Mouse (Mus musculus) embryonic facial prominence, embryonic 13.5 days (tissue): ENCODE data around the gene Ephx3. TPM values are rescaled to one million over a fixed set of nuclear protein-coding genes. Genes with fewer than 3 reads are reported as not detected.

Experiments
- ATAC-seq: fragments of 200-750 bp; cut with Nextera tagmentation; 2 replicates; pipeline ENCODE4 v1.8.0; 2017; ENCODE audit warnings: low read depth; ENCODE audit not compliant: insufficient number of reproducible peaks, insufficient read depth, low FRiP score, low TSS enrichment
- H3K27ac ChIP-seq: fragments of 300-500 bp; sonication (generic); 2 replicates; pipeline ENCODE4 v1.5.1; 2015; ENCODE audit warnings: moderate library complexity, mild to moderate bottlenecking, inconsistent platforms
- H3K27me3 ChIP-seq: fragments of 300-500 bp; sonication (generic); 2 replicates; pipeline ENCODE4 v1.6.1; 2015; ENCODE audit warnings: mild to moderate bottlenecking, inconsistent platforms
- H3K36me3 ChIP-seq: fragments of 300-500 bp; sonication (generic); 2 replicates; pipeline ENCODE4 v1.6.1; 2015; ENCODE audit warnings: mild to moderate bottlenecking, inconsistent platforms
- H3K4me1 ChIP-seq: fragments of 300-500 bp; sonication (generic); 2 replicates; pipeline ENCODE4 v1.6.1; 2015; ENCODE audit warnings: inconsistent platforms
- H3K4me2 ChIP-seq: fragments of 300-500 bp; sonication (generic); 2 replicates; pipeline ENCODE4 v1.6.1; 2015; ENCODE audit warnings: moderate library complexity, mild to moderate bottlenecking, inconsistent platforms
- H3K4me3 ChIP-seq: fragments of 300-500 bp; sonication (generic); 2 replicates; pipeline ENCODE4 v1.5.1; 2015; ENCODE audit warnings: mild to moderate bottlenecking, inconsistent platforms
- H3K9ac ChIP-seq: fragments of 300-500 bp; sonication (generic); 2 replicates; pipeline ENCODE4 v1.6.1; 2015; ENCODE audit warnings: mild to moderate bottlenecking, inconsistent platforms
- H3K9me3 ChIP-seq: fragments of 300-500 bp; sonication (generic); 2 replicates; pipeline ENCODE4 v1.6.1; 2016; ENCODE audit warnings: inconsistent platforms
- WGBS: fragments of 180-500 bp; shearing (Covaris S2); methylation state at CpG from one replicate; pipeline ENCODE4 v1.1.7; 2015; ENCODE audit warnings: mixed read lengths; 5-methylcytosine and 5-hydroxymethylcytosine counted together
- polyA plus RNA-seq: library from polyadenylated mRNA; unstranded; fragments of >200 nt; fragmentation: Nextera tagmentation; extraction: Ambion mirVana; gene quantifications from 2 replicates; pipeline ENCODE4 v1.2.1, GENCODE M21; 2015

Gene Ephx3
- polyA plus RNA-seq, 1 experiment from 2014 or later: 1.1 TPM

DNA sequence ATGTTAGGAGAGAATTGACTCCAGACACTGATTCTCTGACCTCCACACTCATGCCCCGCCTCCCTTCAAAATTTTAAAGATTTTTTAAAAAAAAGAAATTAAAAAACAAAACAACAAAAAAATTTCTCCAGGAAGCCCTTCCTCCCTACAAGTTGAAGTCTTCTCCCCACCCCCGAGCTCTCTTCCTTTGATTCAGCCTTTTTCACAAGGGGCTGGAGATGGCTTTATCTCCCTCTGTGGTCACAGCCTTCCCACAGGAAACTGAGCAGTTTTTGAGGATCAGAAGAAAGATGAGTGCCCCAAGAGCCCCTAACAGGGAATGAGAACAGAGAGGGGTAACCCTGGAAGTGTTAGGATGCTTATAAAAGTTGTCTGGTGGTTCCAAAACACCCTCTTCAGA lies 16.9 kb downstream of the Ephx3 start:
- 82% methylated on average over 2 of the region's 2 CpGs for WGBS
- no peak overlapping the region for H3K9ac ChIP-seq
- no peak overlapping the region for H3K4me3 ChIP-seq
- no peaks in the 10 kb centered on the region for H3K9me3 ChIP-seq
- H3K4me2 ChIP-seq: no peak overlapping the region
- H3K27ac ChIP-seq: no peak overlapping the region
- no peaks in the 10 kb centered on the region for H3K36me3 ChIP-seq
- H3K27me3 ChIP-seq: no peaks in the 10 kb centered on the region
- no peak for ATAC-seq
- H3K4me1 ChIP-seq: peaks cover 10% of the 10 kb centered on the region; the same call in 1 of the 2 replicates

DNA sequence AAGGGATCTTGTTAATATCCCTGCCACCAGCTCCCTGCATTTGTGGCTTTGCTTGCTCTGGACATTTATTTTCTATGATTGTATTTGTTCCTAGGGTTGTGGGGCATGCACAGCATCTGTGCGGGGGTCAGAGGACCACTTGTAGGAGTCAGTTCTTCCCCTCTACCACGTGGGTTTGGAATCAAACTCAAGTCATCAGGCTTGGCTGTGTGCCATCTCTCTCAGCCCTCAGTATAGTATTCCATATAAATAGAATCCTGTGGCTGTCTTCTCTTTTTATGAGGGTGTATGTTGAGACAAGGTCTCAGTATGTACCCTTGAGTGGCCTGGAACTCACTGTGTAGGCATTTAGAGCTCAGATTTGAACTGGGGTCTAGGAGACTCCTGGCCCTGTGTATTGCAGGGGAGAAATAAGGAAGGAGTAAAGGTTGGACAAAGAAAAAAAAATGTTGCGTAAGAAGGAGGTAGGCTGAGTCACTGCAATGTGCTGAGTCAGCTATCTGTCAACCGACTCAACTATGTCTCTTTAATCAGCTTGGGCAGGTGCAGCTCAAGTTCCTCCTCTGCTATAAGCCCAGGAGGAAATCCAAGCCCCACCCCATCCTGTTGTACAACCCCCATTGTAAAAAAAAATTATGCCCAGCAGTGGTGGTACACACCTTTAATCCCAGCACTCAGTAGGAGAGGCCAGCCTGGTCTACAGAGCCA lies 19.7 kb downstream of the Ephx3 start:
- 69% methylated on average over 4 of the region's 4 CpGs for WGBS
- no peak overlapping the region; the same call in 1 of the 2 replicates for H3K27ac ChIP-seq
- peaks cover 26% of the 10 kb centered on the region for H3K4me1 ChIP-seq
- H3K36me3 ChIP-seq: no peaks in the 10 kb centered on the region
- H3K9ac ChIP-seq: no peak overlapping the region
- H3K4me2 ChIP-seq: no peak overlapping the region
- H3K9me3 ChIP-seq: no peaks in the 10 kb centered on the region
- no peak overlapping the region for H3K4me3 ChIP-seq
- ATAC-seq: no peak
- H3K27me3 ChIP-seq: no peaks in the 10 kb centered on the region

DNA sequence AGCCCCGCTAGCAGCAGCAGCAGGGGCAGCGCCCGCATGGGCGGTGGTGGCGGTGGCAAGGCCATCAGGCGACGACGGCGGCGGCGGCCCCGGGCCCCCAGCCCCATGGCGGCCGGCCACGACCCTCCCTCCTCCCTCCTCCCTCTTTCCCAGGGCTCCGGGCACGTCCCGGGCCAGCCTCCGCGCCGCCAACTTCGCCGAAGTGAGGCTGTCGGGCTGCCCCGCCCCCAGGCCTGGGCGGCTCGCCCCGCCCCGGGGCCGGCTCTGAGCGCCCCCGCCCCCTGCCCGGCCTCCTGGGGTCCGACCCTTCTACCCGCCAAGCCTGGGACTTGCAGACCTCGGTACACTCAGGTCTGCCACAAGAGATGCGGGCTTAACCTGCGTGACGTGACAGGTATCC lies 22.7 kb downstream of the Ephx3 start, which contains the start of gene Notch3:
Notch3 (minus strand) TSS at position 166 of the 400 bp plus-strand sequence.
- peak within 1 kb of the TSS; percentile 92 for H3K27ac ChIP-seq
- ATAC-seq: peak; percentile 61
- no peaks in the 10 kb centered on the region for H3K9me3 ChIP-seq
- H3K9ac ChIP-seq: peak within 1 kb of the TSS; percentile 83
- peak within 1 kb of the TSS; percentile 76 for H3K4me2 ChIP-seq
- no peaks in the 10 kb centered on the region; the same call in 1 of the 2 replicates for H3K36me3 ChIP-seq
- under 1% methylated on average over 35 of the region's 39 CpGs for WGBS
- H3K4me3 ChIP-seq: peak within 1 kb of the TSS; percentile 78
- peaks cover 51% of the 10 kb centered on the region for H3K4me1 ChIP-seq
- no peaks in the 10 kb centered on the region for H3K27me3 ChIP-seq

DNA sequence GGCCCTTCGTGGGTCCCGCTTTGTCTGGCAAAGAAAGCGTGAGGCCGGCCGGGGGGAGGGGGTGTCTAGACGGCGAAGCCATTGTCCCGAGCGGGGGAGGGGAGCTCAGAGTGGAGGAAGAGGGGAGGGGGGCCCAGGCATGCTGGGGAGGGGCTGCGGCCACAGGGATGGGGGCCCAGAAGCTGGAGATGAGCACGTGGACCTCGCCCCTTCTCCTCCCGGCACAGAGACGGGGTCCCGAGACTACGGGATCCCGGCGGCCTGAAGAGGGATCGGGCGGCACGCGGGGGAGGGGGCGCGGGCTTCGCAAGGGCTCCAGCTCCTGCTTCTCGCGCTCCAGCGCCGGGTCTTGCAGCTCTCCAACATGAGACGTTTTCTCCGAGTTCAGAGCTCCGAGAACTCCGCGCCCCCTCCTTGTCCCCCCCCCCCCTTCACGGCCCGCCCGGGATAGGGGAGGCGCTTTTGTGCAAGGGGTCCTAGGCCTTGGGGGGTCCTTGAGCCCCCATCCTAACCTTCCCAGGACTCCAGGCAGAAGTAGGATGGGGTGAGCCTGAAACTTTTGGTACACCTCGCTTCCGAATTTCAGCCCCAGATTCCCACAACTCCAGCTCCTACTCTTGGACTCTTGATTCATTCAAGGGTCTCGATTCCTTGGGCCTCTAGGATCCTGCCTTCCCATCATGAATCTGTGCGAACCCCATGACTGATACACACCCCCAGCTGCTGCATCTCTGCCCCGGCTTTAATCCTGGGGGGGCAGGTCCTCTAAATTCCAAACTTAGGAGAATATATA lies 23.4 kb downstream of the Ephx3 start:
- H3K9me3 ChIP-seq: no peaks in the 10 kb centered on the region
- peak overlapping the region; percentile 83 for H3K9ac ChIP-seq
- 0% methylated on average over 40 of the region's 43 CpGs for WGBS
- no peaks in the 10 kb centered on the region; the same call in 1 of the 2 replicates for H3K36me3 ChIP-seq
- H3K4me3 ChIP-seq: peak overlapping the region; percentile 78
- H3K4me1 ChIP-seq: peaks cover 51% of the 10 kb centered on the region
- peak overlapping the region; percentile 76 for H3K4me2 ChIP-seq
- ATAC-seq: peak; percentile 64
- peak overlapping the region; percentile 92 for H3K27ac ChIP-seq
- H3K27me3 ChIP-seq: no peaks in the 10 kb centered on the region

DNA sequence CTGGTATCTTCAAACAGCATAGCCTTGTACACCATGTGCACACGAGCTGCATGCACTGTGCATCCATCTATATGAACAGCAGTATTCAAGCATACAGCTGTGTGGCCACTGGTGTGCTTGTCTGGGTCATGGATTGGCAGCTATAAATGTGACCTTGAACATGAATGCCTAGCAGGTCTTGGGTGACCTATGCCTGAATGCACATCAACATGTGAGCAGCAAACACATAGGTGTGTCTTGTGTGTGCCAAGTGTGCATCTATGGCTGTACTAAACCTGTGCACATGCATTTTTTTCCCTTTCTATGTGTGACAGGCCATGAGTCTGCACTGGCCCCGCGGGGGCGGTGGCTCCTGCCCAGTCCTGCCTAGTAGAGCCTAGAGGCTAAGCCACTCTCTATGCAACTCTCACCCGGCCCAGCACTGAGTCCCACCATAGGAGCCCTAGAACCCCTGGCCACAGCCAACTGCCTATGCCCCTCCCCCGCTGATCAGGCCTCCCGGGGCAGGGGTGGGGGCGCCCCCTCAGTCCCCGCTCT lies 24.0 kb downstream of the Ephx3 start:
- Histone ChIP-seq H3K4me2 (peak overlapping the region; percentile 76), H3K27me3 (no peaks in the 10 kb centered on the region), H3K9ac (peak overlapping the region; percentile 83), H3K4me1 (peaks cover 51% of the 10 kb centered on the region), H3K9me3 (no peaks in the 10 kb centered on the region), H3K36me3 (no peaks in the 10 kb centered on the region; the same call in 1 of the 2 replicates), H3K4me3 (peak overlapping the region; percentile 78), H3K27ac (peak overlapping the region; percentile 92)
- 5% methylated on average over 9 of the region's 9 CpGs for WGBS
- peak; percentile 45; the same call in 1 of the 2 replicates for ATAC-seq

DNA sequence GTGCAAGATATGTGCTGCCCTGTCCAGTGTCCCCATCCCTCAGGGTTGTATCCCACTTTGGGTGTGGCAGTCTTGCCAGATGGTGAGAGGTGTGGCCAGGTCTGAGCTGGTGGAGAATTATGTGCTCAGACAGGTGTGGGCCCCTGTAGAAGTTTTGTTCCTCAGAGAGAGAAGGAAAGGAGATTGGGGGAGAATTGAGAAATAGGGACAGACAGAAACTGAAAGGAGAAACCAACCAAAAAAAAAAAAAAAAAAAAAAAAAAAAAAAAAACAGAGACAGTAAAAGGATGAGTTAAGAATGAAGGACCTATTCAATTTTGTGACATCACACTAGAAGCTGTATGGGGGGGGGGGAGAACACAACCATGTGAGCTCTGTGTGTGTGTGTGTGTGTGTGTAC lies 24.6 kb downstream of the Ephx3 start:
- Histone ChIP-seq H3K4me2 (peak overlapping the region; percentile 76), H3K36me3 (no peaks in the 10 kb centered on the region; the same call in 1 of the 2 replicates), H3K27me3 (no peaks in the 10 kb centered on the region), H3K9me3 (no peaks in the 10 kb centered on the region), H3K27ac (peak overlapping the region; percentile 92), H3K4me1 (peaks cover 49% of the 10 kb centered on the region), H3K4me3 (peak overlapping the region; percentile 78; the same call in 1 of the 2 replicates), H3K9ac (peak overlapping the region; percentile 40; the same call in 1 of the 2 replicates)
- no peak for ATAC-seq

DNA sequence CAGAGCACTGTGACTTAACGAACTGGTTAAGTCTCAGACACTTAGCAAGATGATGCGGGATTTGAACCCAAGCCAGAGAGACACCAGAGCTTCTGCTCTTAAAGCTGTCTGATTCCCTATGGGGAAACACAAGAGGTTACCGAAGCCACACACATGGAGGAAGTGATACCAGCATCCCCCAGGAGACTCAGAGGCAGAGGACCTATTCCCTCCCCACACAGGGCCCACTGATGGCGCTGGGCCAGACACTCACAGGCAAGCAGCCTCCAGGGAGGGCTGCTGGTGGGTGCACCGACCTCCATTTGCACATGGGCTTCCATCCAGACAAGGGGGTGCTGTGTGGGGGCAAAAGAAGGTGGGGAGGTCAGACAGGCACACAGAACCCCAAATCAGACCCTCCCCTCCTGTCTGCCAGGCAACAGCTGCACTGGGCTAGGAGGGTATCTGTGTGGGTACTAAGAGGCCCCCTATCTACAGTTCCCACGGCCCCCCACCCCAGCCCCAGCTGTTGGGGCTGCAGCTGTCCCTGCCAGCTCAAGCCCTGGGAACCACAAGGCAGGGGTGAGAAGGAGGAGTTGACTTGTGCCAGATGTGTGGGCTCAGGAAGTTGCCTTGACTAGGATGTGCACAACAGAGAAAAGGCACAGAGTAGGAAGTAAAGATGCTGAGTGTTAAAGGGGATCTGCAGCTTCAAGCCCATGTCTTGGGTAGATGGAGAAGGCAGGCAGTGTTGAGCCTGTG lies 25.3 kb downstream of the Ephx3 start:
- Histone ChIP-seq H3K27me3 (no peaks in the 10 kb centered on the region), H3K27ac (peak overlapping the region; percentile 71), H3K9ac (peak overlapping the region; percentile 40; the same call in 1 of the 2 replicates), H3K4me3 (no peak overlapping the region), H3K4me2 (peak overlapping the region; percentile 37), H3K36me3 (no peaks in the 10 kb centered on the region; the same call in 1 of the 2 replicates), H3K9me3 (no peaks in the 10 kb centered on the region), H3K4me1 (peaks cover 47% of the 10 kb centered on the region)
- 57% methylated on average over 6 of the region's 6 CpGs for WGBS
- no peak for ATAC-seq

DNA sequence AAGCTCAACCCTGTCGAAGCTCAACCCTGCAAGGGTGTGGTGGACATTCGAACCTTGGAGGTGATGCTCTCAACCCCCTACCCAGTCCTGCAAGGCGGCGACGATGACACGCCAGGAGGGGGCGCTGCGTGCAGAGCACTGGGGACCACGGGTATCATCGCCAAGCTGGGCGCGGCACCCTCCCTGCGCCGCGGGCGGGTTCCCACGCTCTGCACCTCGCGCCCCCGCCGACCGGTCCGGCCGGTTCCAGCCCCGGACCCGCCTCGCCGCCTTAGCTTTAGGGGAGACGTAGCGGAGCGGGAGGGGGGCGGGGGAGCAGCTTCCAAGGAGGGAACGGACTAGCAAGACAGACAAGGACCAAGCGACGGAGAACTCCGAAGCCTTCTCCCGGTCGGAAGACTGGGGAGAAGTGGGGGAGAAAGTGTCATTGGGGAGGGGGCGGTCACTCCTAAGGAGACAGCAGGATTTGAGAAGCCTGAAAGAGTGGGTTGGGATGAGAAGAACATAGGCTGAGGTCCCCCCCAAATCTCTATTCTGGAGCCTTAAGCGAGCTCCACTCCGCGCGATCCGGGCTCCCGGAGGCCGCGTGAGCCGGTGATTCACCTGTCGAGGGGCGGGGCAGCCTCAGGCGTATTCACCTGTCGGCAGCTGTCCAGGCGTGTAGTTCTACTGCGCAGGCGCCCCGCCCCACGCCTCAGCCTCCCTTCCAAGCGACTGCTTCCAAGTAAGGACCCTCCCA lies 27.1 kb downstream of the Ephx3 start:
- H3K4me2 ChIP-seq: peak overlapping the region; percentile 93
- no peak overlapping the region; the same call in 1 of the 2 replicates for H3K27ac ChIP-seq
- H3K27me3 ChIP-seq: no peaks in the 10 kb centered on the region
- peak; percentile 39; the same call in 1 of the 2 replicates for ATAC-seq
- no peaks in the 10 kb centered on the region for H3K9me3 ChIP-seq
- peaks cover 43% of the 10 kb centered on the region for H3K4me1 ChIP-seq
- peak overlapping the region; percentile 51 for H3K4me3 ChIP-seq
- H3K36me3 ChIP-seq: peaks cover 15% of the 10 kb centered on the region
- peak overlapping the region; percentile 70 for H3K9ac ChIP-seq
- WGBS: 2% methylated on average over 58 of the region's 58 CpGs

DNA sequence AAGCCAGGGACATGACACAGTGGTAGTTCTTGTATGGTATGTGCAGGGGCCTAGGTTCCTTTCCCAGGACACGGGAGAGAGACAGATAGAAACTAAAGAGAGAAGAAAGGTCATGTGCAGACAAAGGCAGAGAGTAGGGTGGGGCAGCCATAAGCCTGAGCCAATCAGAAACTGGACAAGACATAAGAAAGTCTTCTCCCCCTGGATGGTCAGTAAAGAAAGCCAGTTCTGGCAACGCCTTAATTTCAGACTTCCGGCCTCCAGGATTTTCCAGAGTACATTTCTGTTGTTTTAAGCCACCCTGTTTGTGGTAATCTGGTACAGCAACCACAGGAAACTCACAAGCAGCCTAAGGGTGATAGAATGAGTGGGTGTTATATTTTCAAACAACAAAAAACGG lies 28.5 kb downstream of the Ephx3 start:
- 73% methylated on average over 4 of the region's 4 CpGs for WGBS
- no peak overlapping the region for H3K9ac ChIP-seq
- H3K27ac ChIP-seq: no peak overlapping the region
- no peak overlapping the region for H3K4me3 ChIP-seq
- no peak overlapping the region for H3K4me2 ChIP-seq
- H3K27me3 ChIP-seq: no peaks in the 10 kb centered on the region
- ATAC-seq: no peak
- H3K4me1 ChIP-seq: peaks cover 38% of the 10 kb centered on the region
- peaks cover 26% of the 10 kb centered on the region for H3K36me3 ChIP-seq
- no peaks in the 10 kb centered on the region for H3K9me3 ChIP-seq

GRCm38 (mm10) chr17:32158841-32159240 lies 30.5 kb downstream of the Ephx3 start:
- no peaks in the 10 kb centered on the region for H3K9me3 ChIP-seq
- no peak overlapping the region for H3K4me2 ChIP-seq
- no peak overlapping the region for H3K9ac ChIP-seq
- 89% methylated on average over 13 of the region's 13 CpGs for WGBS
- H3K4me3 ChIP-seq: no peak overlapping the region
- no peak overlapping the region for H3K27ac ChIP-seq
- H3K27me3 ChIP-seq: no peaks in the 10 kb centered on the region
- ATAC-seq: no peak
- H3K4me1 ChIP-seq: peaks cover 21% of the 10 kb centered on the region
- H3K36me3 ChIP-seq: peaks cover 46% of the 10 kb centered on the region
